Mouse (Mus musculus): ENCODE results near the gene Gdnf. TPM values are rescaled to one million over a fixed set of nuclear protein-coding genes. Genes with fewer than 3 reads are reported as not detected.

Gene Gdnf
- polyA plus RNA-seq, 1 experiment from 2014 or later, result 0.33 TPM

- no peaks in the 10 kb centered on the region; the same call in 1 of the 2 replicates for H3K36me3 ChIP-seq (ENCODE audit: insufficient read depth, low read length)
- TF ChIP-seq CTCF (IDR thresholded peaks at IDR 0.05), result no peak
- no peak for TF ChIP-seq EP300 (IDR thresholded peaks at IDR 0.05)
- no peak overlapping the region for H3K9ac ChIP-seq (replicated peaks; ENCODE audit: low read depth)
- ATAC-seq, result no peak
- 68% methylated on average over 10 of the region's 10 CpGs for WGBS
- H3K9me3 ChIP-seq (ENCODE audit: low read length), result no peaks in the 10 kb centered on the region
- H3K4me1 ChIP-seq (ENCODE audit: insufficient read depth, low read depth, low read length), result no peaks in the 10 kb centered on the region
- no peaks in the 10 kb centered on the region for H3K27me3 ChIP-seq (replicated peaks; ENCODE audit: insufficient read depth, low read length)
- H3K4me2 ChIP-seq (replicated peaks; ENCODE audit: low read depth, low read length), result no peak overlapping the region
- H3K27ac ChIP-seq (ENCODE audit: low read length), result no peak overlapping the region
- H3K4me3 ChIP-seq (ENCODE audit: low read depth, low read length), result no peak overlapping the region
- DNase-seq (ENCODE audit: low spot score), result no peak
Observed at GRCm38 (mm10) chr15:7885106-7885505, 74.5 kb downstream of the Gdnf start.

- TF ChIP-seq EP300 (IDR thresholded peaks at IDR 0.05), result no peak
- TF ChIP-seq CTCF (IDR thresholded peaks at IDR 0.05), result no peak
- Histone ChIP-seq H3K27ac (ENCODE audit: low read length) (no peak overlapping the region), H3K4me2 (replicated peaks; ENCODE audit: low read depth, low read length) (no peak overlapping the region), H3K27me3 (replicated peaks; ENCODE audit: insufficient read depth, low read length) (no peaks in the 10 kb centered on the region), H3K9ac (replicated peaks; ENCODE audit: low read depth) (no peak overlapping the region), H3K9me3 (ENCODE audit: low read length) (no peaks in the 10 kb centered on the region), H3K36me3 (ENCODE audit: insufficient read depth, low read length) (no peaks in the 10 kb centered on the region; the same call in 1 of the 2 replicates), H3K4me1 (ENCODE audit: insufficient read depth, low read depth, low read length) (peaks cover 2% of the 10 kb centered on the region; the same call in 1 of the 2 replicates), H3K4me3 (ENCODE audit: low read depth, low read length) (no peak overlapping the region)
- no peak for DNase-seq (ENCODE audit: low spot score)
- no peak for ATAC-seq
- WGBS, result 82% methylated on average over 8 of the region's 8 CpGs
Observed at GRCm38 (mm10) chr15:7886591-7886990, 75.9 kb downstream of the Gdnf start.
